Mouse (Mus musculus) ZHBTc4 (cell line): ENCODE data around the gene Trpv4.

Source experiments
- DNase-seq: peaks from one replicate; pipeline ENCODE4 v3.0.0-alpha.2; 2011; ENCODE audit warnings: low read depth, low spot score

Trpv4 gene

GRCm38 (mm10) chr5:114667228-114667856, 9.1 kb upstream of the Trpv4 start:
- peak; percentile 98 for DNase-seq

GRCm38 (mm10) chr5:114666659-114667058, 8.4 kb upstream of the Trpv4 start:
- DNase-seq: no peak

- DNase-seq: peak; percentile 70
Observed at GRCm38 (mm10) chr5:114664750-114665149, 6.5 kb upstream of the Trpv4 start.

- no peak for DNase-seq
Observed at GRCm38 (mm10) chr5:114664139-114664538, 5.9 kb upstream of the Trpv4 start.

GRCm38 (mm10) chr5:114661029-114661428, 2.8 kb upstream of the Trpv4 start:
- no peak for DNase-seq

GRCm38 (mm10) chr5:114657426-114657825, 795 bp downstream of the Trpv4 start:
- DNase-seq: no peak

- DNase-seq: no peak
Observed at GRCm38 (mm10) chr5:114656305-114656704, 1.9 kb downstream of the Trpv4 start.

- no peak for DNase-seq
Observed at GRCm38 (mm10) chr5:114655721-114656120, 2.5 kb downstream of the Trpv4 start.

- DNase-seq: no peak
Observed at GRCm38 (mm10) chr5:114653656-114654437, 4.4 kb downstream of the Trpv4 start.

- no peak for DNase-seq
Observed at GRCm38 (mm10) chr5:114651449-114651848, 6.8 kb downstream of the Trpv4 start.

GRCm38 (mm10) chr5:114651002-114651401, 7.2 kb downstream of the Trpv4 start:
- no peak for DNase-seq

- no peak for DNase-seq
Observed at GRCm38 (mm10) chr5:114648728-114649311, 9.4 kb downstream of the Trpv4 start.

GRCm38 (mm10) chr5:114647211-114647974, 10.8 kb downstream of the Trpv4 start:
- peak; percentile 94 for DNase-seq

GRCm38 (mm10) chr5:114645916-114646315, 12.3 kb downstream of the Trpv4 start:
- DNase-seq: no peak

GRCm38 (mm10) chr5:114644918-114645317, 13.3 kb downstream of the Trpv4 start:
- no peak for DNase-seq

GRCm38 (mm10) chr5:114640809-114641208, 17.4 kb downstream of the Trpv4 start:
- DNase-seq: no peak

GRCm38 (mm10) chr5:114639645-114639957, 18.6 kb downstream of the Trpv4 start:
- no peak for DNase-seq

GRCm38 (mm10) chr5:114638769-114639644, 19.2 kb downstream of the Trpv4 start:
- DNase-seq: peak; percentile 96

GRCm38 (mm10) chr5:114636091-114636490, 22.1 kb downstream of the Trpv4 start:
- peak; percentile 82 for DNase-seq

GRCm38 (mm10) chr5:114631336-114631735, 26.9 kb downstream of the Trpv4 start:
- DNase-seq: peak; percentile 80

- peak; percentile 85 for DNase-seq
Observed at GRCm38 (mm10) chr5:114625590-114625989, 32.6 kb downstream of the Trpv4 start.
